Mouse (Mus musculus) hindbrain, embryonic 11.5 days (tissue): Measurements from ENCODE around the gene Lancl2. TPM values are rescaled to one million over a fixed set of nuclear protein-coding genes. Genes with fewer than 3 reads are reported as not detected.

ENCODE experiments used
- ATAC-seq: fragments of 200-750 bp; cut with Nextera tagmentation; 2 replicates; pipeline ENCODE4 v1.8.0; 2017; ENCODE audit warnings: mild to moderate bottlenecking, moderate TSS enrichment, moderate library complexity; ENCODE audit not compliant: low FRiP score
- DNase-seq: peaks from one replicate; pipeline ENCODE4 v3.0.0-alpha.2; 2015; ENCODE audit warnings: low spot score
- H3K27ac ChIP-seq: fragments of 300-500 bp; sonication (generic); 2 replicates; pipeline ENCODE4 v1.5.1; 2014; ENCODE audit warnings: mild to moderate bottlenecking, low read depth, low read length
- H3K27me3 ChIP-seq: fragments of 300-500 bp; sonication (generic); 2 replicates; pipeline ENCODE4 v1.6.1; 2014; ENCODE audit warnings: mild to moderate bottlenecking, low read length, moderate library complexity, mixed read lengths; ENCODE audit not compliant: control insufficient read depth, insufficient read depth
- H3K36me3 ChIP-seq: fragments of 300-500 bp; sonication (generic); 2 replicates; pipeline ENCODE4 v1.6.1; 2014; ENCODE audit warnings: mild to moderate bottlenecking, low read length, moderate library complexity, mixed read lengths; ENCODE audit not compliant: control insufficient read depth, insufficient read depth
- H3K4me1 ChIP-seq: fragments of 300-500 bp; sonication (generic); replicated peaks from 2 replicates; pipeline ENCODE4 v1.6.1; 2014; ENCODE audit warnings: low read length, mixed read lengths; ENCODE audit not compliant: control insufficient read depth, insufficient read depth
- H3K4me2 ChIP-seq: fragments of 300-500 bp; sonication (generic); replicated peaks from 2 replicates; pipeline ENCODE4 v1.6.1; 2014; ENCODE audit warnings: mild to moderate bottlenecking, low read depth, low read length
- H3K4me3 ChIP-seq: fragments of 300-500 bp; sonication (generic); 2 replicates; pipeline ENCODE4 v1.5.1; 2014; ENCODE audit warnings: low read depth, low read length
- H3K9ac ChIP-seq: fragments of 300-500 bp; sonication (generic); 2 replicates; pipeline ENCODE4 v1.6.1; 2014; ENCODE audit warnings: low read depth, low read length
- H3K9me3 ChIP-seq: fragments of 300-500 bp; sonication (generic); 2 replicates; pipeline ENCODE4 v1.6.1; 2016; ENCODE audit warnings: low read length; ENCODE audit not compliant: control insufficient read depth
- WGBS: fragments of 180-500 bp; shearing (Covaris S2); extraction: QIAGEN DNeasy Blood & Tissue Kit; methylation state at CpG from one replicate; pipeline ENCODE4 v1.1.7; 2014; 5-methylcytosine and 5-hydroxymethylcytosine counted together
- polyA plus RNA-seq: library from polyadenylated mRNA; unstranded; fragments of >200 nt; fragmentation: Nextera tagmentation; extraction: Ambion mirVana; gene quantifications from 2 replicates; pipeline ENCODE4 v1.2.1, GENCODE M21; 2014

Lancl2 gene
- polyA plus RNA-seq, 1 experiment from 2014 or later, result 51.0 TPM

- no peak overlapping the region for H3K4me2 ChIP-seq
- no peaks in the 10 kb centered on the region for H3K4me1 ChIP-seq
- H3K27ac ChIP-seq, result no peak overlapping the region
- 0 out of 2 replicates have a peak, but pooled peaks cover 2% of the 10 kb centered on the region for H3K36me3 ChIP-seq
- no peaks in the 10 kb centered on the region for H3K27me3 ChIP-seq
- no peak overlapping the region for H3K4me3 ChIP-seq
- no peak for ATAC-seq
- no peaks in the 10 kb centered on the region for H3K9me3 ChIP-seq
- no peak overlapping the region for H3K9ac ChIP-seq
- no peak for DNase-seq
Measured at GRCm38 (mm10) chr6:57763054-57763453, 60.7 kb downstream of the Lancl2 start.

GRCm38 (mm10) chr6:57765095-57765878 lies 62.9 kb downstream of the Lancl2 start:
- Histone ChIP-seq H3K4me3 (no peak overlapping the region), H3K36me3 (no peaks in the 10 kb centered on the region), H3K4me1 (no peaks in the 10 kb centered on the region), H3K9me3 (no peaks in the 10 kb centered on the region), H3K27me3 (no peaks in the 10 kb centered on the region), H3K4me2 (no peak overlapping the region), H3K27ac (no peak overlapping the region), H3K9ac (no peak overlapping the region)
- ATAC-seq (no peak), DNase-seq (no peak)
- WGBS, result 83% methylated on average over 3 of the region's 3 CpGs

DNA sequence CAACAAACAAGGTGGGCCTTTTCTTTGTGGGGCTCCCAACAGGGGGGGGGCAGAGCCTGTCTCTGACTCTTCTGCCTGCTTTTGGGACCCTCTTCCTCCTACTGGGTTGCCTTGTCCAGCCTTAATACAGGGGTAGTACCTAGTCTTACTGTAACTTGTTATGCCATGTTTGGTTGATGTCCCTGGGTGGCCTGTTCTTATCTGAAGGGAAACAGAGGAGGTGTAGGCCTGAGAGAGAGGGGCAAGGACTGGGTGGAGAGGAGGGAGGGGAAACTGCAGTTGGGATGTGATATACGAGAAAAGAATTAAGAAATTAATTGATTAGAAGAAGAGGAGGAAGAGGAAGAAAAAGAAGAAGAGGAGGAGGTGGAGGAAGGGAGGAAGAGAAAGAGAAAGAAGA lies 63.9 kb downstream of the Lancl2 start:
- WGBS, result 73% methylated on average over 1 of the region's 1 CpGs
- Histone ChIP-seq H3K4me3 (no peak overlapping the region), H3K9ac (no peak overlapping the region), H3K9me3 (no peaks in the 10 kb centered on the region), H3K27me3 (no peaks in the 10 kb centered on the region), H3K27ac (no peak overlapping the region), H3K4me2 (no peak overlapping the region), H3K4me1 (no peaks in the 10 kb centered on the region), H3K36me3 (no peaks in the 10 kb centered on the region)
- no peak for DNase-seq
- no peak for ATAC-seq

DNA sequence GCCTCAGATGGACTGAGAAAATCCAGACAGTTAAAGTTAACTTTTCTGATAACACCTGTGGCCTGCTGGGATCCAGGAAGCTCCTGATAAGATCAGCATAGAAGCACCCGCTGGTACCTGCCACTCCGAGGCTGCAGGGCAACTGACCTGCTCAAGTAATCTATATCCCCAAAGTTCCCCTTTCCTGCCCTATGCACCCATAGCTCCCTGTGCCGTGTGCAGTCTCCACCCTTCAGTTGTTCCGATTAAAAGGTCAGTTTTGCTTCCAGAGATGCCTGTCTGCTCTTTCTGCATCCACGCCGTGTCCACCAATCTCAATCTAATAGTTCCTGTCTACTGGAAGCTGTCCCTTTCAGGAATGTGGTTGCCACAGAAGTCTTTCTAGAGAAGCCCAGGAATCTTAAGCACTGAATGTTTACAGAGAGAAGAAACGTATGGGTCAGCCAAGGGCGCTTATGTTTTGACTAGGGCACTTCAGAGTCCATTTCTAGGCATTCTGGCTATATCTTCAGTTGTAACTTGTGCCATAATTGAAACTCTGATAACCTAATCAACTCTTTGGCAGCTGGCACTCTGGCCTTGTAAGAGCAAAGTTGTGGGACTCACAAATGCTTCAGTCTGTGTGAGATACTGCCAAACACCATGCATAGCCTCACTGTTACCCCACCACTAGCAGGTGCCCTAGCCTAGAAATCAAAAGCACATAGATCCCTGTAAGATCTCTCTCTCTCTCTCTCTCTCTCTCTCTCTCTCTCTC lies 65.0 kb downstream of the Lancl2 start:
- 84% methylated on average over 8 of the region's 8 CpGs for WGBS

GRCm38 (mm10) chr6:57768948-57769525 lies 66.7 kb downstream of the Lancl2 start:
- Histone ChIP-seq H3K4me1 (no peaks in the 10 kb centered on the region), H3K27me3 (no peaks in the 10 kb centered on the region), H3K36me3 (no peaks in the 10 kb centered on the region), H3K4me2 (no peak overlapping the region), H3K27ac (no peak overlapping the region), H3K9ac (no peak overlapping the region), H3K4me3 (no peak overlapping the region), H3K9me3 (no peaks in the 10 kb centered on the region)
- DNase-seq, result no peak
- no peak for ATAC-seq
- 93% methylated on average over 7 of the region's 7 CpGs for WGBS

More for the DNA sequence above, 65.0 kb downstream of the Lancl2 start:
- Histone ChIP-seq H3K27me3 (no peaks in the 10 kb centered on the region), H3K4me2 (no peak overlapping the region), H3K4me3 (no peak overlapping the region), H3K27ac (no peak overlapping the region), H3K4me1 (no peaks in the 10 kb centered on the region), H3K9me3 (no peaks in the 10 kb centered on the region), H3K36me3 (no peaks in the 10 kb centered on the region), H3K9ac (no peak overlapping the region)
- DNase-seq (no peak), ATAC-seq (no peak)

- Histone ChIP-seq H3K27me3 (no peaks in the 10 kb centered on the region), H3K4me1 (no peaks in the 10 kb centered on the region), H3K9me3 (no peaks in the 10 kb centered on the region), H3K4me3 (no peak overlapping the region), H3K9ac (no peak overlapping the region), H3K27ac (no peak overlapping the region), H3K36me3 (peaks cover 4% of the 10 kb centered on the region; the same call in 1 of the 2 replicates), H3K4me2 (no peak overlapping the region)
- no peak for DNase-seq
- no peak for ATAC-seq
- WGBS, result 94% methylated on average over 1 of the region's 1 CpGs
Measured at GRCm38 (mm10) chr6:57770467-57771190, 68.3 kb downstream of the Lancl2 start.

GRCm38 (mm10) chr6:57773792-57774191 lies 71.5 kb downstream of the Lancl2 start:
- no peak overlapping the region for H3K27ac ChIP-seq
- no peaks in the 10 kb centered on the region for H3K4me1 ChIP-seq
- no peaks in the 10 kb centered on the region for H3K9me3 ChIP-seq
- WGBS, result 93% methylated on average over 1 of the region's 1 CpGs
- no peak overlapping the region for H3K9ac ChIP-seq
- ATAC-seq (no peak), DNase-seq (no peak)
- no peak overlapping the region for H3K4me3 ChIP-seq
- H3K27me3 ChIP-seq, result no peaks in the 10 kb centered on the region
- peaks cover 4% of the 10 kb centered on the region; the same call in 1 of the 2 replicates for H3K36me3 ChIP-seq
- no peak overlapping the region for H3K4me2 ChIP-seq

- H3K36me3 ChIP-seq, result no peaks in the 10 kb centered on the region
- DNase-seq (no peak), ATAC-seq (no peak)
- no peak overlapping the region for H3K4me2 ChIP-seq
- H3K4me1 ChIP-seq, result no peaks in the 10 kb centered on the region
- 89% methylated on average over 3 of the region's 3 CpGs for WGBS
- H3K4me3 ChIP-seq, result no peak overlapping the region
- no peak overlapping the region for H3K27ac ChIP-seq
- no peak overlapping the region for H3K9ac ChIP-seq
- H3K27me3 ChIP-seq, result no peaks in the 10 kb centered on the region
- no peaks in the 10 kb centered on the region for H3K9me3 ChIP-seq
Measured at GRCm38 (mm10) chr6:57780359-57780758, 78.0 kb downstream of the Lancl2 start.
